Mouse (Mus musculus) left cerebral cortex, postnatal 4 days (tissue): ENCODE measurements around the gene Stra6l. TPM values are rescaled to one million over a fixed set of nuclear protein-coding genes. Genes with fewer than 3 reads are reported as not detected.

Experiments
- DNase-seq: peaks from one replicate; pipeline ENCODE4 v3.0.0-alpha.2; 2022
- intact Hi-C: fragments of 180-260 bp; cut with DNase I; formaldehyde crosslinking; loops from one replicate; pipeline ENCODE4 v1.15.1; 2025
- total RNA-seq, 2 experiments: library from RNA; stranded (reverse); gene quantifications; 2 replicates each; pipeline ENCODE4 v1.2.3; 2021

Stra6l gene
- total RNA-seq, 2 experiments from 2014 or later: 0.16 to 0.20 TPM

DNA sequence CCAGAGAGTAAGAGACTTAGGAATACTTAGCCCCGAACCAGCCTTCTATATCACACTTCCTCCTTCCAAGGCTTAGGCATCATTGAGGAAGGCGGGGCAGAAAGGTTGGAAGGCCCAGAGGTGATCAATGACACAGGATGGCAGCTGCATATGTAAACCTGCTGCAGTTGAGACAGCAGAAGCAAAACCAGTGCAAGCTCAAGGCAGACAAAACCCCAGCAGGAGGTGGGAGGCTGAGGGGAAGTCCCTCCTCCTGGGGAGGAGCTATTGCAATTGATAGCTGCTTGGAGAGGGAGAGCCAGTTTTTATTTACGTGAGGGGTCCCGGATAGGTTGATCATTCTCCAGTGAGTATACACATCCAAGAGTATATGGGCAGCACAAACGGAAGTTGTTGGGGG is 15.0 kb upstream of the Stra6l start:
- intact Hi-C loops: loop anchor here (2.0 kb wide), 1 partner anchor 15 kb away; the partner anchor contains the start of gene Stra6l

DNA sequence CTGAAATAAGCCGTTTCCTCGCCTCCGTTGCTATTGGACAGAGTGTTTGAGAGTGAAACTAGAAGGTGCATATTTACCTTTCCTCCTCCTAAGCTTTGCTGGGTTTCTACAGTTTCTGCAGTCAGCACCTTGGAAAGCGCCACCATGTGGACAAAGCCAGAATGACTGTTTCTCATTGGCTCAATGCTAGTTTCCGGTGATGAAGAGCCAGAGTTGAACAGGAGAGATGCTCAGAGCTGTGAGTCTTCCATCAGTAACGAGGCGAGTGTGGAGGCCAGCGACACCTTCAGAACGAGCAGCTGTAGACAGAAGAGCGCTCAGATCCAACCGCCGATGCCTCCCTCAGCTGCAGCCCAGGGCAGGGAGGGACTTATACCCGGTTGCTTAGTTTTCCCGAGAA is 4.1 kb upstream of the Stra6l start:
- intact Hi-C loops: no loop called here

More for the DNA sequence above, 15.0 kb upstream of the Stra6l start:
- no peak for DNase-seq

DNA sequence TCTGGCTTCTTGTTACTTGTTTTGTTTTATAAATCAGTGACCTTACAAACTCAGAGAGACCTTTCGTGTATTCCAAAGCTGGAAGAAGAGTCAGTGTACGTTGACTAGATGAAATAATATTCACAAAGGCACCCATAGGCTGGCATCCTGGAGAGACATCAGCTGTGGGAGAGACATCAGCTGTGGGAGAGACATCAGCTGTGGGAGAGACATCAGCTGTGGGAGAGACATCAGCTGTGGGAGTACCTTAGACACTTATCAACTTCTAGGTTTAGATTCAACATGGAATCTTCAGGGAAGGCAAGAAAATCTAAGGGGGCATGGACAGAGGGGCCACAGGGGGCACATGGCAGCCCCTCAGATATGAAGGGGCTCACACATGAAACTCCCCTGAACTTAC is 2.2 kb upstream of the Stra6l start:
- DNase-seq: no peak
- intact Hi-C loops: no loop called here

More for the DNA sequence above, 4.1 kb upstream of the Stra6l start:
- DNase-seq: peak; percentile 43

DNA sequence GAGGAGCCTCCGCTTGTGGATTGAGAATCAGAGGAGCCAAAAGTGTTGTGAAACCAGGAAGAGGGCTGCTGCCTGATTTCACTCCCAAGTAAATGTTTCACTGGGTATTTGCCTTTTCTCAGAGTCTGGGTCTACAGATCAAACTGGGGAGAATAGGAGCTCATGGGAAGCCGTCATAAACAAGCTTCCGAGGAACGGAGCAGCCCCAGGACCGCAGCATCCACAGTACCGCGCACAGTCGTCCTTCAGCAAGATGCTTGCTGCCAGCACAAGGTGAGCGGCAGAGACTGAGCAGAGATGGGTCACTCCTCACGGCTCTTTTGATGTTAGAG is 327 bp downstream of the Stra6l start:
- intact Hi-C loops: loop anchor here (2.0 kb wide), 1 partner anchor 16 kb away; no protein-coding TSS in a partner anchor
- no peak for DNase-seq

DNA sequence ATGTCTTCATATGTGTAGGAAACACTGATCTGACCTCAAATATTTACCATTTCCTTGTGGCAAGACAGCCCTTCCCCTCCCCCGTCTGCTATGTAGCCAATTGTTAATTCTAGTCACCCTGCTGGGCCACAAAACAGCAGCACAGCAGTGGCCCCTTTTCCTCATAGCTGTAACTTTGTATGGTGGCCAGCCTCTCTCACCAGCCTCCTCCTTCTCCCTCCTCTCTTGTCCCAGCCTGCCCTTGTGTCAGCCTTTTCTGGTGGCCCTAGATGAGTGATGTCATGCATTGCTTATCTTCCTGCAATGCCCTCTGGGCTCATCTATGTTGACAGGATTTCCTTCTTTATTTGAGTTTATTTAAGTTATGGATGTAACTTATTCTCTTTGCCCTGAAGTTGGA is 955 bp downstream of the Stra6l start:
- intact Hi-C loops: loop anchor here (2.0 kb wide), 1 partner anchor 17 kb away; no protein-coding TSS in a partner anchor
- no peak for DNase-seq

DNA sequence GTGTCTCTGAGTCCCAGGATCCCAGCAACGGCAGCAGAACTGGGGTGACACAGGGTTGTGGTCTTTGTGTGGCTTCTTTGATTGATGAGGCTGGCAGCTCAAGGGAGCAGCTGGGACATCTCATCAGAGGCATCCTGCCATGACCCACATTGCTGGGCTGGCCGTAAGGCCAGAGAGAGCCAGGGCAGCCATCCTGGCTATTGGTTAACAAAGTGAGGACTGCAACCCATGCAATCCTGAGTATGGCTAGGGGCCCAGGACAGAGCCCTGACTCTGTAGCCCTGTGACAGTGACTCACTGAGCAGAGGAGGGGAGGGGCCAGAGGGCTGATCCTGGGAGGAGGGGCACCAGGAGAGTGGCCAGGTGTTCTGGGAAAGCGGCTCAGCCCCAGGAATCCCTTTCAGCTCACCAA is 3.2 kb downstream of the Stra6l start:
- intact Hi-C loops: loop anchor here (10.0 kb wide), 1 partner anchor 437 kb away; no protein-coding TSS in a partner anchor
- DNase-seq: peak; percentile 21

DNA sequence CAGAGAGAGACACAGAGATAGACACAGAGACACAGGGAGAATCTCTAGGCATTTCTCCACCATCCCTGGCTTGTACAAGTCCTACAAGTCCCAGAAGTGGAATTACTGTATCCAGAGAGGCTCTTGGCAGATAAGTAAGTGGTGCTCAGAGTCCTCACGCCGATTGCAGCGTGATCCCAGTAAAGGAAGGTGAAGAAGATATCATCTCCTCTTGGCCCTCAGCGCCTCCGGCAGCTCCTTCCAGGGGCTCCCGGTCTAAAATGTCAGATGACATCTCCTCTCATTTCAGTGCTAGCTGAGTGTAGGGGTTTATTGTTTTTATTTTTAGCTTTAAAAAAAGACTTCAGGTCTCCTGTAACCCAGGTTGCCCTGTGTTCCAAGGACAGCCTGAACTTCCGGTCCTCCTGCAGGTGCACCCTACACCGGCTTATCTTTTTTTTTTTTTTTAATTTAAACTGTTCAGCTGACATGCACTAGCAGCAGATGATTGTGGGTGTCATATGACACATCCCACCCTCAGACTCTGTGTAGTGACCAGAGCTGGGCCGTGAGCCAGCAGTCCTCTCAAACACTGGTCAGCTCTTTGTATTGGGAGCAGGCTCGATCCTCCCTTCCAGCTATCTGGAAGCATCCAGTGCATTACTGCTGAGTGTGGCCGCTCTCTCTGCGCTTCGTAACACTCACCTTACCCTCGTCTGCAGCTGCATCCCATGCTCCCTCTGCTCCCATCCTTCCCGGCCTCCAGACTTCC is 5.2 kb downstream of the Stra6l start:
- intact Hi-C loops: loop anchor here (10.0 kb wide), 1 partner anchor 439 kb away; no protein-coding TSS in a partner anchor
- DNase-seq: no peak

DNA sequence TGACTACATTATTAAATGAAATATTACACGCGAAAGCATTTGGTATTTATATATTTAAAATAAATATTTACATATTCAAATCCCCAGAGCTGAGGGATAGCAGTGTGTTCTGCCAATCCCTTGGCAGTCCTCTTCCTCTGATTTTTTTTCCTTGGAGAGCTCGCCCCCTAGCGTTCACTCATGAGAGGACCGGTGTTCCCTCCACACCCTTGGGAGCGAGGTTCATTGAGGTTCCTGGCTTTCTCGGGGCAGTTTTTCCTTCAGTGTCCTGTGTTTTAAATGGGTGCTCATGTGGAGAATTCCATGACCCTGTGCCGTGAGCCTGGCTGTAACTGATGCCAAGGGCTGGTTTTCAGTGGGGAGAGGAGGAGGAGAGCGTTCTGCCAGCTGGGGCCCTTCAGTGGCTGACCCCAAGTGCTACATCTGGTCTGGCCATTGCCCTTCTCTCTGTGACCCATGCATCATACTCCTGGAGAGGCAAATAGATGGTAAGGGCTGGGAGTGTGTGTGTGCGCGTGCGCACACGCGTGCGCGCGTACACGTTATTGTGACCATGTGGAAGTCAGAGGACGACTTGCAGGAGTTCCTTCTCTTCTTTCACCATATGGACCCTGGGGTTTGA is 7.5 kb downstream of the Stra6l start:
- peak; percentile 81 for DNase-seq
- intact Hi-C loops: loop anchor here (10.0 kb wide), 1 partner anchor 441 kb away; no protein-coding TSS in a partner anchor

DNA sequence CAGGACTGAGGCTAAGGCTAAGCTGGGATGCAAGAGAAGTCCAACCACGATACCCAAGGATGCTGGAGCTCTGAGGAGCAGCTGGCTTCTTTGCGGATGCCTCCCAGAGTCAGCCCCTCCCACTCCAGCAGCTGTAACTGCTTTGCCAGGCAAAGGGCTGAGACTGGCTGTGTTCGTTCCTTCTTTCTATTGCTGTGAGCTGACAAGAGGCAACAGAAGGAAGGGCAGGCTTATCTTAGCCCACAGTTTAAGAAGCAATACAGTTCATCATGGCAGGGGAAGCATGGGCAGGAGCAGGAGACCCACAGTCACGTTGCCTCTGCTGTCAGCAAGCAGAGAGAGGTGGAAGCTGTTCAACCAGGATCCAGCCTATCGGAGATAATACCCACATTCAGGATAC is 12.7 kb downstream of the Stra6l start:
- intact Hi-C loops: no loop called here

DNA sequence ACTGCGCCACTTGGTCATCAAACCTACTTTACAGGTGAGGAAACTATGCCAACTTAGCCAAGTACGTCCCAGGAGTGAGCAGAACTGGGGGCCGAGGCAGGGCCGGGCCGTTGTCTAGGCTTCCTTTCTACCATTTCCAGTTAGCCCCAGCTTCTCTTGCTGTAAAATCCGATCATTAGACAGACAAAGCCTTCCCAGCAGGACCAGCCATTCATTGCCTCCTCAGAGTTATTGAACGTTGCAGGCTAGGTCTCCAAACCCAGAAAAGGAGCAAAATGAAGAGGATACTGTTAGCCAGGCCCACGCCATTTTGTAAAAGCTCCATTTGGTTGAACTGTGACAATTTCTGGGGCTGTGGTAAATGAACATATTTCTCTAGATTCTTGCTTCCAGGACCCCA is 19.0 kb downstream of the Stra6l start:
- intact Hi-C loops: no loop called here
- no peak for DNase-seq

More for the DNA sequence above, 12.7 kb downstream of the Stra6l start:
- DNase-seq: no peak

DNA sequence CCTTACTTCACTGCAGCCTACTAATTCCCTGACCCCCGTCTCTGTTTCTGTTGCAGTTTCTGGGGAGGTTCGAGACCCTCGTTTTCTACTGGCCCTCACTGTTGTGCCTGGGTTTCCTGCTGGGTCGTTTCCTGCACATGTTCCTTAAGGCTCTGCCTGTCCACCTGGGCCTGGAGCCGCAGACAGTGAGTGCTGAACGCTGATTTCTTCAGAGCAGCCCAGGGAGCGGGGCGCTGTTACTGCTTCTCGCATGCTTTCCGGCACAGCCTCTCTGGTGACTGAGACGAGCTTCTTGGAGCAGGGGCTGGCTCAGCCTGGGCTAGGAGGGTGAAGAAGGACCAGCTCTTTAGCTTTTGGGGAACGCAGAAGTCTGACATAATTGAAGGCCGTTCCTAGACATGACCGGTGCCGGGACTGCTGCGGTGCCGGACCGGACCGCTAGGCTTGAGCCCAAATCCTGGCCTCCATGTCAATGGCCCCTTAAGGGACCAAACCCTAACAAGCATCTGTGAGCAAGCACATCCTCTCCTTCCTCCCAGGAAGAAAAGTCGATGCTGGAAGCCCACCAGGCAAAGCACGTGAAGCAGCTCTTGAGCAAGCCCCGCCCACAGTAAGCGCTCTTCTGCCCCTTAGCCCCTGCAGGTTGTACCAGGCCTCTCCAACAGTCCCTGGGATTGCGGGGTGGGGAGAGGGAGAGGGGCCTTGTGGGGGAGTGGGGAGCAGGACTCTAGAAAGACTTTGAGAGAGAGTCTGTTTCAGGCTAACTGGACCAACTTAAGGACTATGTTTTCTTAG is 20.8 kb downstream of the Stra6l start:
- intact Hi-C loops: no loop called here
- no peak for DNase-seq

DNA sequence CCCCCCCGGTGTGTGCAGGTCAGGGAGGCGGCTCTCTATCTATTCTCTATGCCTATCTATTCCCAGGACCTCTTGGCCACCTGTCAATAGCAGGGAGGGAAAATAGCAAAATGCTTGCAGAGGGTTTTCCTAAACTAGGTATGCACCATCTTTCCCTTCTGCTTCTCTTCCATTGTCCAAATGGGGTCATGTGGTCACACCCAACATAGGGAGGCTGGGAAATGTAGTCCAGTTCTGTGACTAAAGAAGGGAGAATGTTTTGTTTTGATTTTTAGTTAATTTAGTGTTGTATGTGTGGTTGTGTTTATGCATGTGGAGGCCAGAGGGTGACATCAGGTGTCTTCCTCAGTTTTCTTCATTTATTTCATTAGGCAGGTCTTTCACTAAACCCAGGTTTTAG is 23.7 kb downstream of the Stra6l start:
- DNase-seq: no peak
- intact Hi-C loops: no loop called here

DNA sequence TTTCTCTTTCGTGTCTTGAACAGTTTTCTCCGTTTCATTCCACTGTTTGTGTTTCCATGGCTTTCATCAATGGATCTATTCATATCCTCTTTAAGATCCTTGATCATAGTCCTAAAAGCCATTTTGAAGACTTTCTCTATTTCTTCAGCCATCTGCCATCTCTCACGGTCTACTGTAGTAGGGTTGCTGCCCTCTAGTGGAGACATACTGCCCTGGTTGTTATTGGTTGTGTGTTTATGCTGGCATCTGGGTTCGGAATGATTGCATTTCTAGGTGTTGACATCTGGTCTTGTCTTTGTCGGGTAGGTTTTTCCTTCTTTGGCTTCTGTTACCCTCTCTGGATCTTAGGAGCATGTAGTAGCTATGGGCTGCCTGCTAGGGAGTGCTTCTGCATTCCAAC is 30.5 kb downstream of the Stra6l start:
- intact Hi-C loops: no loop called here
- DNase-seq: peak; percentile 52

DNA sequence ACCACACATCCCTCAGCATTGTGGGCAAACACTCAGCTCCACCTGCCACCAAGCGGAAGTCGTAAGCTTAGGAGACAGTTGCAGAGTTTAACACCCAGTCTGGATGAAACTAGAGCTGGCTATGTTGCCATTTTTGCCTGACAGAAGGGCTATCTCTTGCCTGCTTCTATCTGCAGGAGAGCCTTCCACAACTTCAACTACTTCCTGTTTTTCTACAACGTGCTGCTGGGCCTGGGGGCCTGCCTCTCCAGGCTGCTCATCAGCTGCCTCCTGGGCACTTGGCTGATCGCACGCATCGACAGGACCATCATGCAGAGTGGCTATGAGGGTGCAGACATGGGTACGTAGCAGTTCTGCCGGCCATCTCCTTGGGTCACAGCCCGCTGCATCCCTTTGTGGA is 34.1 kb downstream of the Stra6l start:
- no peak for DNase-seq
- intact Hi-C loops: no loop called here

DNA sequence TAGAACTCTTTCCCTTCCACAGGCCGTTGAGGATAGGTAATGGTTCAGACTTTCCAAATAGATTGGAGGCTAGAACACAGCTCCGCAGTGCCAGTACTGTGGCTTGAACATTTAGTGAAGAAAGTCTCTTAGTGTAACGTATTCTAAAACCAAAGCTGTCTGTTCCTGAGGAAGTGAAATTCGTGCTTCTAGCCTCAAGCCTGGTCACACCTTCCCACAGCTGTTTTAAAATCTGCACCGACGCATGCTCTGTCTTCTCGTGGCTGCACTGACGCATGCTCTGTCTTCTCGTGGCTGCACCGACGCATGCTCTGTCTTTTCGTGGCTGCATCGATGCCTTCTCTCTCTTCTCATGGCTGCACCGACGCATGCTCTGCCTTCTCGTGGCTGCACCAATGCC is 34.8 kb downstream of the Stra6l start:
- intact Hi-C loops: no loop called here
- no peak for DNase-seq

DNA sequence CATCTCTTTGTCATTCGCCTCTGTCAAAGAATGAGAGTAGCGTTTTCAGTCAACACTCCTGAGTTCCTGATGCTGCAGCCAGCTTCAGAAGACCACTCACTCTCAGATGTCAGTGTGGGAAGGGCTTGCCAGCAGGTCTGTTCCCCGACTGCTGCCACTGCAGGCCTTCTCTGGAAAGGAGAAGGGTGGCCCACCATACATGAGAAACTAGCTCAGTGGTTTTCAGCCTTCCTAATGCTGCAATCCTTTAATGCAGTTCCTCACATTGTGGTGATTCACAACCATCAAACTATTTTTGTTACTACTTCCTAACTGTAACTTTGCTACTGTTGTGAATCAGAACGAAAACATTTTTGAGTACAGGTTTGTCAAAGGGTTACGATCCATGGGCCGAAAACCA is 41.0 kb downstream of the Stra6l start:
- DNase-seq: no peak
- intact Hi-C loops: no loop called here

DNA sequence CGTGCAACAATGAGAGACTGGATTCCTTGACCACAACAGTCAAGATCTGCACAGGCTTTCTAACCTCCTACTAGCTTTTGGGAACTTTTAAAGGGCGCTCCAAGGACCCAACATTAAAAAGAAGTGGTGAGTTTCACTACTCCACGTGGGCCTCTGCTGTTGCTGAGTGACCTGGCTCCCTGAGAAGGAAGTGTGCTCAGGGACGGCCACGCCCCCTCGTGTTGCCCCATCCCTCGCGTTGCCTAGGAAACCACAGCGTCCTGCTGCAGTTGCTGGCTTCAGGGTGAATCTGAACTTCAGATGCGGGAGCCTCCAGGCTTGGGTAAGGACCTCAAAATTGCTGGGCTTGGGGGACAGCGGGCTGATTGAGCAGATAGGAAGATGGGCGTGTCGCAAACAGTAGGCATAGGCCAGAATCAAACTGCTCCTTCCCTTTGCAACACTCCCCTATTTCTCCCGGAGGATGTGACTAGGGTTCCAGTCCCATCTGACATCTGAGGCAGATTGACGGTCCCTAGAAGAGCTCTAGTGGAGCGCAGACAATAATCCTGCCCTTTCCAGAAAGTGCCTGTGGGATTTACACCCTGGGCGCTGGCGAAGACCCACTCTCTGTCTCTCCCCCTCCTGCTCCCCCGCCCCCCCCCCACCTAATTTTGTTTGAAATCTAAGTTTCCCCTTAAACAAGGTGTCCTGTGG is 41.8 kb downstream of the Stra6l start, which contains the start of gene Ccdc180:
Ccdc180 (plus strand) TSS at position 238 of the 696 bp plus-strand sequence.
- intact Hi-C loops: no loop called here
- peak; percentile 43 for DNase-seq

DNA sequence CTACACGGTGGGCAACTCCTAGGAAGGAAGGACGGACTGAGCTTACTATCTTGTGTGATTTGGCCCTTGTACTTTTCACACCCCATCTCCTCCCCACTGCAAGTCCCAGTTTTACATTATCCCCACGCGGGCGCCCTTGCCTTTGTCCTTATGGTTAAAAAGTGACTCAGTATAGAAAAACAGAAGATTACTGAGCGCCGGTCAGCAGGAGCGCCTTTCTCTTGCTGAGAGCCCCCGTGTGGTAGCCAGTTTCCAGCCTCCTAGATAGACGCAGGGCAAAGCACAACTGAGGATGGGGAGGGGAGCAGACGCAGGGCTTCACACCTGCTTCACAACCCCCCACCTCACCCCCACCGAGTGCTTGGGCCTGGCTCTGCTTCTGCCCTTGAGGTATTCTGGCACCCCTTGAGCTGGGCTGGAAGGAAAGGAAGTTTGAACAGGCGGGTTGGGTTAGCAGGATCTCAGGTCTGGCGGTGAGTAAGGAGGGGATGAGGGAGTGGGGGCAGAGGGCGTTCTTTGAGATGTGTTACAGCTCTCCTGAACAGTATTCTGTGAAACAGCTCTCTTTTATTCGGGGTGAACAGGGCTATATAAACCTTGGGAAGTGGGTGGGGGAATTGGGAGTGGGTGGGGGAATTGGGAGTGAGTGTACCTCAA is 48.1 kb downstream of the Stra6l start:
- intact Hi-C loops: no loop called here
- DNase-seq: peak; percentile 5

DNA sequence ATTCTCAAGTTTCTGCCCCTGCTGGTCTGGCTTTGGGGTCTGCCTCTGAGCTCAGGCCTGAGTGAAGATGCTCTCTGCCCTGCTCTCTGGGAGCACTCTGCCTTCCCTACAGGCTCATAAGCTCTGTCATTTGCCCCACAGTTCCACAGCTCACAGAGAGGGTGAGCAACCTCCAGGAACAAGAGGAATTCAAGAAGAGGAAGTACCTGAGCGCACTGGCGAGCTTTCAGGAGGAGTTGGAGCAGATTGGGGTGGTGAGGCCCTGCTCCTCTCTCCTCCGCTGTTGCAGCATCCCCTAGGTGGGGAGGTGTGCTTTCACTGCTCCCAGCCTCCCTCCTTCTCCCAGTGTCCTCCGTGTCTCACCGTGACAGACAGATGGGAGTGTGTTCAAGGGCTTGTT is 49.9 kb downstream of the Stra6l start:
- intact Hi-C loops: no loop called here
- DNase-seq: no peak

DNA sequence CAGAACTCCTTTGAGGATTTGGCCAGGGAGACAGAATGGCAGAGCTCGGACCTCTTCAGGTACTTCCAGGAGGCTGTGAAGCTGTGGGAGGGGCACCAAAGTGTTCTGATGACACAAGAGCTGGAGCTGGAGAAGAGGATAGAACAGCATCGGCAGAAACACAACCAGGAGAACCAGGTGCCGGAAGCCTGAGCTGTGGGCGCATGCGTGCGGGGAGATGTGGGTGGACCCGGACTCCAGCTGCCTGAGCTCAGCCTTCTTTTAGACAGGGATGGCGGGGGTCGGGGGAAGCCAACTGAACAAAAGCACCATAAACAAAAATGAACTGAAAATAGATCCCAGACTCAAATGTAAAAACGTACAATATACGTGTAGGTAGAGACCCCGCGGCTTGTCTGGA is 60.8 kb downstream of the Stra6l start:
- intact Hi-C loops: no loop called here
- DNase-seq: no peak
